Mouse (Mus musculus) lung, postnatal 0 days (tissue): ENCODE results near the gene Cd248.

Experiments used
- CTCF ChIP-seq: IDR thresholded peaks from 2 replicates; pipeline ENCODE4 v1.5.1; 2016; ENCODE audit warnings: antibody characterized with exemption, mild to moderate bottlenecking
- EP300 ChIP-seq: IDR thresholded peaks from 2 replicates; pipeline ENCODE4 v1.6.1; 2016; ENCODE audit warnings: antibody characterized with exemption, mild to moderate bottlenecking, control low read depth

GRCm38 (mm10) chr19:5051515-5051914, 16.4 kb upstream of the Cd248 start:
- TF ChIP-seq EP300 (no peak), CTCF (no peak)
